Mouse (Mus musculus) kidney, embryonic 15.5 days (tissue): Measurements from ENCODE around the gene Gabra5. TPM values are rescaled to one million over a fixed set of nuclear protein-coding genes. Genes with fewer than 3 reads are reported as not detected.

ENCODE experiments used
- ATAC-seq: fragments of 200-750 bp; cut with Nextera tagmentation; replicated peaks from 2 replicates; pipeline ENCODE4 v1.8.0; 2017; ENCODE audit warnings: moderate TSS enrichment; ENCODE audit not compliant: low FRiP score
- H3K27ac ChIP-seq: fragments of 300-500 bp; sonication (generic); 2 replicates; pipeline ENCODE4 v1.5.1; 2015; ENCODE audit warnings: mild to moderate bottlenecking, inconsistent platforms
- H3K27me3 ChIP-seq: fragments of 300-500 bp; sonication (generic); 2 replicates; pipeline ENCODE4 v1.6.1; 2015; ENCODE audit warnings: inconsistent platforms
- H3K36me3 ChIP-seq: fragments of 300-500 bp; sonication (generic); 2 replicates; pipeline ENCODE4 v1.6.1; 2015; ENCODE audit warnings: inconsistent platforms
- H3K4me1 ChIP-seq: fragments of 300-500 bp; sonication (generic); 2 replicates; pipeline ENCODE4 v1.6.1; 2015; ENCODE audit warnings: inconsistent platforms
- H3K4me2 ChIP-seq: fragments of 300-500 bp; sonication (generic); 2 replicates; pipeline ENCODE4 v1.6.1; 2015; ENCODE audit warnings: moderate library complexity, mild to moderate bottlenecking, inconsistent platforms
- H3K4me3 ChIP-seq: fragments of 300-500 bp; sonication (generic); replicated peaks from 2 replicates; pipeline ENCODE4 v1.5.1; 2015; ENCODE audit warnings: mild to moderate bottlenecking, inconsistent platforms
- H3K9ac ChIP-seq: fragments of 300-500 bp; sonication (generic); 2 replicates; pipeline ENCODE4 v1.6.1; 2015; ENCODE audit warnings: mild to moderate bottlenecking, inconsistent platforms
- H3K9me3 ChIP-seq: fragments of 300-500 bp; sonication (generic); replicated peaks from 2 replicates; pipeline ENCODE4 v1.6.1; 2016; ENCODE audit warnings: inconsistent platforms
- WGBS: fragments of 180-500 bp; shearing (Covaris S2); methylation state at CpG from one replicate; pipeline ENCODE4 v1.1.7; 2015; ENCODE audit warnings: mixed read lengths; 5-methylcytosine and 5-hydroxymethylcytosine counted together
- polyA plus RNA-seq: library from polyadenylated mRNA; unstranded; fragments of >200 nt; fragmentation: Nextera tagmentation; extraction: Ambion mirVana; gene quantifications from 2 replicates; pipeline ENCODE4 v1.2.1, GENCODE M21; 2015

Gene Gabra5
- polyA plus RNA-seq, 1 experiment from 2014 or later: 0.29 TPM

- WGBS: 88% methylated on average over 1 of the region's 1 CpGs
- H3K9me3 ChIP-seq: no peaks in the 10 kb centered on the region
- H3K27me3 ChIP-seq: no peaks in the 10 kb centered on the region
- H3K9ac ChIP-seq: no peak overlapping the region
- H3K27ac ChIP-seq: no peak overlapping the region
- no peak for ATAC-seq
- no peaks in the 10 kb centered on the region for H3K36me3 ChIP-seq
- no peaks in the 10 kb centered on the region for H3K4me1 ChIP-seq
- H3K4me3 ChIP-seq: no peak overlapping the region
- no peak overlapping the region for H3K4me2 ChIP-seq
Measured at GRCm38 (mm10) chr7:57471316-57471715, 38.5 kb downstream of the Gabra5 start.

DNA sequence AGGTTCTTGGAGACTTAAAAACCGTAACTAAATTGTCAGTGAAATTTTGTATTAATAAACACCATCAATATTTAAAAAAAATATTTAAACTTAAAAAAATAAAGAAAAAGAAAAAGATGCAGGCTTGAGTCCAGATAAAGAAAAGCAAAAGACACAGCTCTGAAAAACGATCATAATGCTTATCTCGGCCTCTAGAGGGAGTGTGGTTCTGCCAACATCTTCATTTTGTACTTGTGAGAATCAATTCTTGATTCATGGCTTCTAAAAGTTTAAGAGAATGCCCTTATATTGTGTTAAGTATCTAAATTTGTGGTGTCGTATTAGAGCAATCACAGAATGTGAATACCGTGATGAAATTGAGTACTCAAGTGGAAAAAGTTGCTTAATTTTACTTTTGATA, 49.5 kb downstream of the Gabra5 start:
- Histone ChIP-seq H3K36me3 (no peaks in the 10 kb centered on the region), H3K27me3 (no peaks in the 10 kb centered on the region), H3K4me2 (no peak overlapping the region), H3K9me3 (no peaks in the 10 kb centered on the region), H3K27ac (no peak overlapping the region), H3K9ac (no peak overlapping the region), H3K4me1 (no peaks in the 10 kb centered on the region), H3K4me3 (no peak overlapping the region)
- 64% methylated on average over 5 of the region's 5 CpGs for WGBS
- ATAC-seq: no peak

- Histone ChIP-seq H3K9me3 (no peaks in the 10 kb centered on the region), H3K4me1 (no peaks in the 10 kb centered on the region), H3K36me3 (no peaks in the 10 kb centered on the region), H3K4me2 (no peak overlapping the region), H3K4me3 (no peak overlapping the region), H3K27me3 (no peaks in the 10 kb centered on the region), H3K9ac (no peak overlapping the region), H3K27ac (no peak overlapping the region)
- no peak for ATAC-seq
- WGBS: 79% methylated on average over 1 of the region's 1 CpGs
Measured at GRCm38 (mm10) chr7:57448239-57448638, 61.6 kb downstream of the Gabra5 start.

DNA sequence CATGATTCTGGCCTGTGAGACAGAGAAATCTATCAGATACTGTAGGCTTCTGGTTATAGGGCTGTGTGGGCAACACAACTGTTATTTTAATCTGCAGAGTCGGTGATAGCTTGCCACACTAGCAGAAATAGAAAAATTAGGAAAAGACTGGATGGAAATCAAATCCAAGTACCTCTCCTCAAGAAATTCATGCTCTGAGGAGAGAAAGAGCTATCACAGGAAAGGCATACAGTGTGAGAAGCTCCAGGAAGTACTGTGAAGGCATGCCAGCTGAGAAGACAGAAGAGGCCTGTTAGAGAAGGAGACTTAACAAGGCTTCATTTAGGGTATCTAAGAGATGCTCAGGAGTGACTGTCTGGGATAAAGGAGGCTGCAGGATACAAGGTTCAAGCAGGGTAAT, 87.2 kb downstream of the Gabra5 start:
- Histone ChIP-seq H3K36me3 (no peaks in the 10 kb centered on the region), H3K4me2 (no peak overlapping the region), H3K9me3 (no peaks in the 10 kb centered on the region), H3K4me1 (no peaks in the 10 kb centered on the region), H3K9ac (no peak overlapping the region), H3K27ac (no peak overlapping the region), H3K27me3 (no peaks in the 10 kb centered on the region), H3K4me3 (no peak overlapping the region)
- no peak for ATAC-seq
- WGBS: 94% methylated on average over 1 of the region's 1 CpGs

GRCm38 (mm10) chr7:57421044-57421443, 88.8 kb downstream of the Gabra5 start:
- Histone ChIP-seq H3K27me3 (no peaks in the 10 kb centered on the region), H3K9me3 (no peaks in the 10 kb centered on the region), H3K9ac (no peak overlapping the region), H3K27ac (no peak overlapping the region), H3K36me3 (no peaks in the 10 kb centered on the region), H3K4me1 (no peaks in the 10 kb centered on the region), H3K4me2 (no peak overlapping the region), H3K4me3 (no peak overlapping the region)
- WGBS: 73% methylated on average over 1 of the region's 1 CpGs
- no peak for ATAC-seq

DNA sequence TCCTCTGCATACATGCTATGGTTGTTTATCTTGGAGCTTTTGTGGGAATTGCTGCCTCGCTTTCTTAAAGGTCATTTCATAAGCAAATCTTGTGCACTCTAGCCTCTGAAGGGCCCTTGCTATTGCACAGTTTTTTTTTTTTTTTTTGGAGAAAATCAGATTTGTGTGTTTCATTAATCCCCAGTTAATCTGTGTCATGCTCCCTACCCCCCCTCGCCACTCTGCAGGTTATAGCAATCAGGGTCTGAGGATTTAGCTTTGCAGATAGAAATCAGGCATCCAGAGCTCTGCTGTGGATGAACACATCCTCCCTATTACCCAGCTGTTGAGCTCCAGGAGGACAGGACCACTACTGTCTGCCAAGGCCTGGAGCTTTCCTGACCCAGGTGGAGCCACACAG, 90.5 kb downstream of the Gabra5 start, which contains the start of gene Gabrb3:
TSS of gene Gabrb3 (plus strand) at position 301 of the 400 bp plus-strand sequence.
- ATAC-seq: no peak
- Histone ChIP-seq H3K9ac (no peak within 1 kb of the TSS), H3K36me3 (no peaks in the 10 kb centered on the region), H3K4me3 (no peak within 1 kb of the TSS), H3K4me1 (no peaks in the 10 kb centered on the region), H3K27ac (no peak within 1 kb of the TSS), H3K4me2 (no peak within 1 kb of the TSS), H3K9me3 (no peaks in the 10 kb centered on the region), H3K27me3 (no peaks in the 10 kb centered on the region)
- WGBS: 82% methylated on average over 2 of the region's 2 CpGs

- no peak for ATAC-seq
- Histone ChIP-seq H3K27me3 (no peaks in the 10 kb centered on the region), H3K9ac (no peak overlapping the region), H3K4me2 (no peak overlapping the region), H3K9me3 (no peaks in the 10 kb centered on the region), H3K27ac (no peak overlapping the region), H3K4me1 (no peaks in the 10 kb centered on the region), H3K4me3 (no peak overlapping the region), H3K36me3 (no peaks in the 10 kb centered on the region)
- 60% methylated on average over 1 of the region's 1 CpGs for WGBS
Measured at GRCm38 (mm10) chr7:57412896-57413295, 97.0 kb downstream of the Gabra5 start.

DNA sequence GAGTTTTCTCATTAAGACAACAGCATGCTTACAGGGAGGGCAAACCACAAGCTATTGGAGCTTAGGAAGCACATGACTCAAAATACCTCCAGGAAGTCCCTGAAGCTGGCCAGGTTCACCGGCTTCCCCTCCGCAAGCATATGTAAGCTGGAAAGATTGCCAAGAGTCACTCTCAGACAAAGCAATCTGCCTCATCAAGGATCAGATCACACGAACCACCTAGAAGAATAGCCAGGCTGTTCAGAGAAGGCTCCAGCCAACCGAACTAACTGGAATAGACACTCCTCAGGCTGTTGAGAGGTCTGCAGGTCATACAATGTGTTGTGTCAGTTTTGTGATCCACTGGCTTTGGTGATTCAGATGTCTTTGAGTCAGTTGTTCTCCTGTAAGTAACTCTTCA, 98.7 kb downstream of the Gabra5 start:
- Histone ChIP-seq H3K4me2 (no peak overlapping the region), H3K27me3 (no peaks in the 10 kb centered on the region), H3K4me3 (no peak overlapping the region), H3K9ac (no peak overlapping the region), H3K9me3 (no peaks in the 10 kb centered on the region), H3K27ac (no peak overlapping the region), H3K4me1 (no peaks in the 10 kb centered on the region), H3K36me3 (no peaks in the 10 kb centered on the region)
- WGBS: 87% methylated on average over 4 of the region's 4 CpGs
- ATAC-seq: no peak

- Histone ChIP-seq H3K9ac (no peak overlapping the region), H3K36me3 (no peaks in the 10 kb centered on the region), H3K4me1 (no peaks in the 10 kb centered on the region), H3K4me3 (no peak overlapping the region), H3K27ac (no peak overlapping the region), H3K27me3 (peaks cover 5% of the 10 kb centered on the region), H3K9me3 (no peaks in the 10 kb centered on the region), H3K4me2 (no peak overlapping the region)
- ATAC-seq: no peak
- 83% methylated on average over 4 of the region's 4 CpGs for WGBS
Measured at GRCm38 (mm10) chr7:57393551-57393950, 116.3 kb downstream of the Gabra5 start.

DNA sequence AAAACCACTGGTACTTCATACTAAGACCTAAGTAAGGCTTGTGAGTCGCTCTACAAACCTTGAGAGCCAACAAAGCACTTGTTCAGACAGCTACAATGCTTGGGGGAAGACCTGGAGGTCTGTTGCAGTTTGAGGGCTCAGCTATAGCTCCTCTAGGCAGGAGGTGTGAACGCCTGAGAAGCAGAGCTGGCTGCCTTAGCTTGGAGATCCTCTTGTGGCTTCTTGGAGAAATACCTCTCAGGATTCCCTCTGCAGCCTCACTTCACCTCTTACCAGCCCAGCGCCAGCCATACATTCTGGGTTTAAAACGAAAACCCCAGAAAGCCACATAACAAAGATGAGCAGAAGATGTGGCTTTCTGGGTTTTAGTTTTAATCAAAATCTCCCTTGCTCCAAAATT, 119.8 kb downstream of the Gabra5 start:
- Histone ChIP-seq H3K4me2 (no peak overlapping the region), H3K9me3 (no peaks in the 10 kb centered on the region), H3K27me3 (peaks cover 39% of the 10 kb centered on the region), H3K4me3 (no peak overlapping the region), H3K27ac (no peak overlapping the region), H3K36me3 (no peaks in the 10 kb centered on the region), H3K4me1 (peaks cover 10% of the 10 kb centered on the region), H3K9ac (no peak overlapping the region)
- no peak for ATAC-seq
- WGBS: 43% methylated on average over 4 of the region's 4 CpGs

- no peaks in the 10 kb centered on the region for H3K36me3 ChIP-seq
- H3K27me3 ChIP-seq: peaks cover 46% of the 10 kb centered on the region
- no peak overlapping the region for H3K27ac ChIP-seq
- peaks cover 10% of the 10 kb centered on the region for H3K4me1 ChIP-seq
- no peaks in the 10 kb centered on the region for H3K9me3 ChIP-seq
- peak overlapping the region; percentile 53 for H3K4me3 ChIP-seq
- peak overlapping the region; percentile 84 for H3K4me2 ChIP-seq
- 21% methylated on average over 6 of the region's 6 CpGs for WGBS
- peak; percentile 64 for ATAC-seq
- peak overlapping the region; percentile 42; the same call in 1 of the 2 replicates for H3K9ac ChIP-seq
Measured at GRCm38 (mm10) chr7:57387341-57387654, 122.6 kb downstream of the Gabra5 start.

DNA sequence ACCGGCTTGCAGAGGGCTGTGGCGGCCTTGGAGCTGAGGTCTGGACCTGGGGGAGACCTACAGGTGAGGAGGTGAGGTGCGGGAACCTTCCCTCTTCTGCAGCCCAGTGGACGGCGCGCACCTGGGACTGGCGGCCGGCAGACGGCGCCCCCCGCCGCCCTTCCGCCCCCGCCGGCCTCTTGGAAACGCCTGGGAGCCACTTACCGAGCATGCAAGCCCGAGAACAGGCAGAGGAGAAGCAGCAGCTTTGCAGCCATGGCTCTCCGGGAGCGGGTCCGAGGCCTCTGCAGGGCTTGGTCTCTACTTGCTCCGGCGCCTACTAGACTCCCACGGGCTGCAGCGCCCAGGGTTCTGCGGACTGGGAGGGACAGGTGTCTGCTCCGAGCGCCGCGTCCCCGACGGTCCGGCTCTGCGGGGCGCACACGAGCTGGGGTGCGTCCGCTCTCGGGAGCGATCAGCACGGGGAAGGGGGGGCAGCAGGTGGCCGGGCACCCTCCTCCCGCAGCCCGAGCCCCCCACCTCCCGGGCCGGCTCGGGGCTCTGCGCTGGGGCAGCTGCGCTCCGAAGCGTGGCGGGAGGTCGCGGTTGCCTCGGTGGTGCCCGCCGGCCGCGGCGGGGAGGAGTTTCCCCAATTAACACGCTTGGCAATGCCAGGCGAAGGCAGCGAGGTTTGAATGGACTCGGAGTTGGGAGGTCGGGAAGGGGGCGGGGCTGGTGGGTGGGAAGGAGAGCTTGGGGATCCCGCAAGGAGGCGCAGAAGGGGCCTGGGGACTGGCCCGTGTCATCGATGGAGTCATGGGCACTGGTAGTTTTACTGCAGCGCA, 123.1 kb downstream of the Gabra5 start, which contains the start of gene Gabrg3:
TSS of gene Gabrg3 (minus strand) at position 672 of the 824 bp plus-strand sequence.
- peak within 1 kb of the TSS; percentile 84 for H3K4me2 ChIP-seq
- peaks cover 46% of the 10 kb centered on the region for H3K27me3 ChIP-seq
- WGBS: under 1% methylated on average over 67 of the region's 71 CpGs
- peak; percentile 84 for ATAC-seq
- no peaks in the 10 kb centered on the region for H3K36me3 ChIP-seq
- H3K4me3 ChIP-seq: peak within 1 kb of the TSS; percentile 53
- H3K4me1 ChIP-seq: peaks cover 10% of the 10 kb centered on the region
- H3K9me3 ChIP-seq: no peaks in the 10 kb centered on the region
- H3K27ac ChIP-seq: no peak within 1 kb of the TSS
- peak within 1 kb of the TSS; percentile 42 for H3K9ac ChIP-seq

- peak; percentile 45; the same call in 1 of the 2 replicates for ATAC-seq
- no peak overlapping the region for H3K27ac ChIP-seq
- H3K4me3 ChIP-seq: no peak overlapping the region
- H3K36me3 ChIP-seq: no peaks in the 10 kb centered on the region
- H3K4me2 ChIP-seq: no peak overlapping the region
- H3K9me3 ChIP-seq: no peaks in the 10 kb centered on the region
- WGBS: 26% methylated on average over 4 of the region's 4 CpGs
- peaks cover 10% of the 10 kb centered on the region for H3K4me1 ChIP-seq
- peaks cover 45% of the 10 kb centered on the region for H3K27me3 ChIP-seq
- H3K9ac ChIP-seq: no peak overlapping the region
Measured at GRCm38 (mm10) chr7:57384112-57384511, 125.7 kb downstream of the Gabra5 start.
